Mouse (Mus musculus): ENCODE data around the gene Bik. TPM values are rescaled to one million over a fixed set of nuclear protein-coding genes. Genes with fewer than 3 reads are reported as not detected.

Gene Bik
- total RNA-seq, 2 experiments from 2014 or later = 1.7 TPM; not detected in 1

DNA sequence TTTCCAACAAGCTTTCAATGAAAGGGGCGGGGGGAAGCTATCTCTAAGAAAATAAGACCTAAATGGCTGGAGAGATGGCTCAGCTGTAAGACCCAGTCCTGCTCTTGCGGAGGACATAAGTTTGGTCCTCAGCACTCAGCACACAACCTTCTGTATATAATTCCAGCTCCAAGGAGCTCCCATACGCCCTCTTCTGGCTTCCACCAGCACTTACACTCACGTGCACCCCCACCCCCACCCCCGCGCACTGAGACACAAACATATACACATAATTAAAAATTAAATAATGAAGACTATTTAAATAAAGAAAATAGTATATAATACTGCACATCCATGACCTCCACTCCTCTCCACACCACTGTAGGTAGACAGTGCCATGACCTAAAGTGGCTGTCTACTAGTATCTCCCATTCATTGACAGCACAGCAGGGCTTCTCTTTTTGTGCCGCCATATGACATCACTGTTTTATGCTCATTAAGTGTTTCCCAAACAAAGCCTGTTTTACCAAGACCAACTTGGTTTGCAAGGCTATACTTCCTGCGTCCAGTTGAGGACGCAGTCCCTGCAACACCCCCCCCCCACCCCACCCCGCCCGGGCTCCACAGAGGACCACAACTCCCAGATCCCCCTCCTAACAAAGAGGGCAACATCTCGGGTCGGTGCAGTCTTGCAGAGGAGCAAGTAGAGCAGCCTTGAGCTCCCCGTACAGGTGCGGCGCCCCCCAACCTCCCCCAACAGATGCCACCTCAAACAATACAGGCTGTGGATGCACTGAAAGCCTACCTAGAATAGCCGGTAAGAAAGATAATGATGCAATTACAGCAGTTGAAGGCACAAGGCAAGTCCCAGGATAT is 16.5 kb upstream of the Bik start:
- peak; percentile 28; the same call in 1 of the 2 replicates for ATAC-seq (replicated peaks; ENCODE audit: low FRiP score, low TSS enrichment, poor library complexity, severe bottlenecking)

DNA sequence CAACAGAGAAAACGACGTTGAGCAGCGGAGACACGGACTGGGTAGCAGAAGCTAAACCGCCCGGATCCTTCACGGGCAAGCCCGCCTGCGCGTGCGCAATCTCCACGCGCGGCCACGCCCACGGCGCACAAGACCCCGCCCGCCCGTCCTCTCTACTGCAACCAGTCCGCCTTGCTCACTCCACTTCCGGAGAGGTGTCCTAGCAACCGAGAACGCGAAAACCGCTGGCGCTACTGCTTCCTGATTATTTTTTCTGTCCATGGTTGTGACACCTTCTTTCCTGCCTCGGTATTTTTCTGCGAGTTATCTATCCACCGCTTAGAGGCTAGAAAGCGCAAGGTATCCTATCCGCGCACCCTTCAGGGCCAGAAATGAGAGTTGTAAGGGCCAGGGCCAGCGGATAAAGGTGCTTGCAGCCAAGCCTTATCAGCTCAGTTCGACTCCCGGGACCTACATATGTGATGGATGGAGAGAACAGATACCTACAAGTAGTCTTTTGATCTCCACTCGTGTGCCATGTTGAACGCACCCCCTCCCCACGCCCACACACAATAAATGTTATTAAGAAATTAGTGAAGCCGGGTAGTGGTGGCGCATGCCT is 15.8 kb upstream of the Bik start, which contains the start of gene Ttll1:
Gene Ttll1, minus strand, starts transcription at position 89 of the 601 bp plus-strand sequence.
- peak; percentile 96 for ATAC-seq (replicated peaks; ENCODE audit: low FRiP score, low TSS enrichment, poor library complexity, severe bottlenecking)

- ATAC-seq (replicated peaks; ENCODE audit: low FRiP score, low TSS enrichment, poor library complexity, severe bottlenecking) = peak; percentile 31; the same call in 1 of the 2 replicates
Measured at GRCm38 (mm10) chr15:83512489-83513281, 14.0 kb upstream of the Bik start.

- no peak for ATAC-seq (replicated peaks; ENCODE audit: low FRiP score, low TSS enrichment, poor library complexity, severe bottlenecking)
Measured at GRCm38 (mm10) chr15:83515018-83515417, 11.6 kb upstream of the Bik start.

DNA sequence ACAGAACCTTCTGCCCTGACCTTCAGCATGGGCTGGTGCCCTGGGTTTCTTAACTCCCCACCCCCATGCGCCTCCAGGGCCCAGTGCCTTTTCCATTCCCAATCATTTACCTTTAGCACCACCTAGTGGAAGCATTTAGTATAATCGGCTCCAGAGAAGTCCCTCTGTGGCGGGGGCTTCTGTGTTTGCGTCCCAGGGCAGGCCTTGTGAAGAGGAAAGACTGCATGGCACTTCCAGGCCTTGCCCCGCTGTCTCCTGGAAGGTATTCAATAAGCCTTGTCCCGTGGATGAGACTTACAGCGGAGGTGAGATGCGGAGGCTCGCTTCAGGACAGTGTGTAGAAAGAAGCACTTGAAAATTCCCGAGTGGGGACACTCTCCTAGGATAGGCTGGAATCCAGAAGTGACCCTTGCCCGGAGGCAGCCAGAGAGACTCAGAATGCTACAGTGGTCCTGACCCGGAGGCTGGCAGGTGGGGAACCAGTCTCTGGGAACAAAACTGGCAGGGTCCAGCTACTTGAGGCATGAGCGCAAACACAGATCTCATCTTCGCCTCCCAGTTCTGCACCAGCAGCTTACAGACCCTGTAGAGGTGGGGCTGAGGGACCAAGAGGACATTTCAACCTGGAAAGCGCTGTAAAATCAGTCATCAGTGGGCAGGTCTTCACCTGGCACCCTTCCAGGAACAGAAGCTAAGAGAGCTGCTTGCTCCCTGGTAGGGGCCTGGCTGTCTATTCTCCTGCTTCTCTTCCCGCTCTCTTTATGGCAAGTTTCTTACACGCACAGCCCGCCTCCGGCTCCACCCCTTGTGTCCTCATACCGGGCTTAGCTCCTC is 8.2 kb upstream of the Bik start:
- ATAC-seq (replicated peaks; ENCODE audit: low FRiP score, low TSS enrichment, poor library complexity, severe bottlenecking) = peak; percentile 88

- no peak for ATAC-seq (replicated peaks; ENCODE audit: low FRiP score, low TSS enrichment, poor library complexity, severe bottlenecking)
Measured at GRCm38 (mm10) chr15:83520861-83521382, 5.7 kb upstream of the Bik start.

DNA sequence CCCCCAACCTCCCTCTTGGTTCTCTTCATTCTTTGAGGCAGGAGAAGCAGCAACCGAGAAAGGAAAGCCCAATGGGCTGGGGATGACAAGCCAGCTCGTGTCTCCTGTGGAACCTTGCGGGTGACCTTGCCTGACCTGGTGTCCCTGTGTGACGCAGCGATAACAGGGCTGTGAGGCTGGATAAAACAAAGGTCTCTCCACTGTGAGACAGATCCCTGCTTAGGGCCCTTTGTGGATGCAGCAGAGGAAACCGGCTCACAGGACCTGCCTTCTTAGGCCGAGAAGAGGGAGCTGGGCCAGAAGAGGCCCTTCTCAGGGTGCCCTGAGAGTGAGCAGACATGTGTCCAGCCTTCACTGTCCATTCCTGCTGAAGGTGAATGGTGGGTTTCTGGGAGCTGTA is 3.5 kb upstream of the Bik start:
- no peak for ATAC-seq (replicated peaks; ENCODE audit: low FRiP score, low TSS enrichment, poor library complexity, severe bottlenecking)

GRCm38 (mm10) chr15:83523638-83524332 is 2.9 kb upstream of the Bik start:
- no peak for ATAC-seq (replicated peaks; ENCODE audit: low FRiP score, low TSS enrichment, poor library complexity, severe bottlenecking)

DNA sequence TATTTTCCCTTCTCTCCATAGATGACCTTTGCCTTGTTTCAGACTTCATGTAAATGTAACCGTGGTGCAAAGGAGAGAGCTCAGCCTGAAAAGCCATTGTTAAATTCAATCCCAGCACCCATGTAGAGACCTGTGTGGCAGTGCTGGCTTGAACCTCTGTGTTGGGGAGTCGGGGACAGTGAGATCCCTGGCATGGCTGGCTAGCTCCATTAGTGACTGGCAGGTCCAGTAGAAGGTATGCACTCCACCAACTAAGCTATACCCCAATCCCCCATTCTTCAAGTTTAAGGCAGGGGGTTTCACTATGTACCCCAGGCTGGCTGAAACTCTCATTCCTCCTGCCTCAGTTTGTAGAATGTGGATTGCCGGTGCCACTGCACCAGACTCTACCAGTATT is 2.3 kb upstream of the Bik start:
- no peak for ATAC-seq (replicated peaks; ENCODE audit: low FRiP score, low TSS enrichment, poor library complexity, severe bottlenecking)

- peak; percentile 43 for ATAC-seq (replicated peaks; ENCODE audit: low FRiP score, low TSS enrichment, poor library complexity, severe bottlenecking)
Measured at GRCm38 (mm10) chr15:83527092-83527437, 403 bp downstream of the Bik start.

GRCm38 (mm10) chr15:83527747-83528146 is 1.1 kb downstream of the Bik start:
- ATAC-seq (replicated peaks; ENCODE audit: low FRiP score, low TSS enrichment, poor library complexity, severe bottlenecking) = no peak

- no peak for ATAC-seq (replicated peaks; ENCODE audit: low FRiP score, low TSS enrichment, poor library complexity, severe bottlenecking)
Measured at GRCm38 (mm10) chr15:83528892-83529291, 2.2 kb downstream of the Bik start.

- ATAC-seq (replicated peaks; ENCODE audit: low FRiP score, low TSS enrichment, poor library complexity, severe bottlenecking) = no peak
Measured at GRCm38 (mm10) chr15:83529765-83530164, 3.1 kb downstream of the Bik start.

DNA sequence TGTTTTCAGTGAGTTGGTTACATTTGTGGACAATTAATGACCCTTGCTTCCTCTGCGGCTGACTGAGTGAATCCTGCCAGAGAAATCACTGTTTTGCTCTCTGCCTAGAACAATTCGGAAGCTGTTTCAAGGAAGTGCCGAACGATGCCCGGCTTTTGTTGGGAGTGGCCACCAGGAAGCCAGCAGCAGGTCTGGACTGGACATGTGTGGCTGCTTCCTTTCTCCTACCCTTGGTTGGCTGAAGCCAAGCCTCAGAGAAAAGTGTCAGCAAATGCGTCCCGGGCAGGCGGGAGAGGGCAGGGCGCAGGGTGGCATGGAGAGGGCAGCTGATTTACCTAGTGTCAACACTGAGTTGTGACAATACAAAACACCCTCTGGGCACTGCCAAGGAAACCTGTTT is 3.6 kb downstream of the Bik start:
- no peak for ATAC-seq (replicated peaks; ENCODE audit: low FRiP score, low TSS enrichment, poor library complexity, severe bottlenecking)

DNA sequence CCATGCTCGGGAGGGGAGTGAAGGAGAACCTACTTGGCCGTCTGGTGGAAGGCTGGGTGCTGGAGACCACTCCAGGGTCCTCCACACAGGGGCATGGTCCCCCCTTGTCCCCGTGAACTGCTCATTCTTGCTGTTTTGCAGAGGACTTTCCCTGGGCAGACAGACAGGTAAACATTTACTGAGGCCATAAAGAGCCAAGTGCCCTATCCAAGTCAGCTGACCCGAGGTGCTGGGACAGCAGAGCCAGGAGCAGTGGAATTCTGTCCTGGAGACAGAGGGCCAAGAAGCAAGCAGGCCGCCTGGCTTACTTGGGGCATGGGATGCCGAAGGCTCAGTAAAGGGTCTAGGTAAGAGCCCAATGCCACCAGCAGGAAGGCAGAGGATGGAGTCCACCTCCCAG is 4.0 kb downstream of the Bik start:
- ATAC-seq (replicated peaks; ENCODE audit: low FRiP score, low TSS enrichment, poor library complexity, severe bottlenecking) = no peak

GRCm38 (mm10) chr15:83531961-83532469 is 5.4 kb downstream of the Bik start:
- no peak for ATAC-seq (replicated peaks; ENCODE audit: low FRiP score, low TSS enrichment, poor library complexity, severe bottlenecking)

- ATAC-seq (replicated peaks; ENCODE audit: low FRiP score, low TSS enrichment, poor library complexity, severe bottlenecking) = no peak
Measured at GRCm38 (mm10) chr15:83532606-83533005, 5.9 kb downstream of the Bik start.

Measured in megakaryocyte-erythroid progenitor cell, adult 5-6 weeks (primary cell).